Mouse (Mus musculus): ENCODE data around the gene Prps1l1.

Gene Prps1l1

DNA sequence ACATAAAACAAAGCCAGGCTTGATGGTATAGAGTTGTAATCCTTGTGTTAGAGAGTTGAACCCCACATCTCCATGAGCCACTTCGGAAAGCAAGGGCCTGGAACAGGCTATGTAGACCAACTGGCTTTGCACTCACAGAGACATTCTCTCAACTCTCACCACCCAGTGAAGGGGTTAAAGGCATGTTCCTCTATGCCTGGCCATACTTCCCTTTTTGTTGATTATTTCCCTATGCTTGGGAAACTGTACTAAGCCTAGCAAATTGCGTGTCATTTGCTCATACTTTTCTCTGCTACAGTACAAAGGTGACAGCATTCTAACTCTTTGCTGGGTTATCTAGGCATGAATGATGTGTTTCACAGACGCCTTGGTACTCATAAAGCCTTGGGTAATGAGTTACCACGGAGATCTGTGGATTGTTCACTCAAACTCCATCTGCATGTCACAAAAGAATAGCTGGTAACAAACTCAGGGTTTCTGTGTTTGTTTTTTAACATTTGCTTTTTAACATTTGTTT is 41.4 kb downstream of the Prps1l1 start:
- DNase-seq (ENCODE audit: low read depth, low spot score), result no peak

DNA sequence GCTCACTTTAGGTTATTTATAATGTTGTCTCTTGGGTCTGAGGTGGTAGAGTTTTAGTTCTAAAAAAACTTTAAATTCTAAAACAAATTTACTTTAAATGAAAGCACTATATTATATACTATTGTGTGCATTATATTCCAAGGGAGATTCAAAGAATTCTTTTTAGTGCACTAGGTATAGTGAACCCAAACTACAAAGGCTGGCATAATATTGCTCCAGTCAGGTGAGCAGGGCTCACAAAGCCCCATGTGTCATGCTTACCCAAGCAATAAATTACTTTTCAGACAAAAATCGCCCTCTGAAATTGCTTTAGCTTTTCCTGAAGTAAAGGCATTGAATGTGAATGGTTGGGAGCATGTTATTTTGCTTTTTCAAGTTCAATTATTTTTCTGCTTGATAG is 43.0 kb downstream of the Prps1l1 start:
- DNase-seq (ENCODE audit: low read depth, low spot score), result no peak

Data from CD4-positive helper T cell, adult 2 months (primary cell).